Mouse (Mus musculus): Measurements from ENCODE around the gene Tchhl1.

GRCm38 (mm10) chr3:93497131-93497530 is 28.6 kb downstream of the Tchhl1 start:
- TF ChIP-seq EP300 (optimal IDR thresholded peaks at IDR 0.05) (no peak), CTCF (IDR thresholded peaks at IDR 0.05; ENCODE audit: low read depth) (no peak)

All from stomach, postnatal 0 days (tissue).